Mouse (Mus musculus): Measurements from ENCODE around the gene Cfap43. TPM values are rescaled to one million over a fixed set of nuclear protein-coding genes. Genes with fewer than 3 reads are reported as not detected.

Cfap43 gene
- polyA plus RNA-seq (2016; fragmentation: Nextera tagmentation; extraction: Ambion mirVana): 0.05 and 0.06 TPM in 2 replicates

DNA sequence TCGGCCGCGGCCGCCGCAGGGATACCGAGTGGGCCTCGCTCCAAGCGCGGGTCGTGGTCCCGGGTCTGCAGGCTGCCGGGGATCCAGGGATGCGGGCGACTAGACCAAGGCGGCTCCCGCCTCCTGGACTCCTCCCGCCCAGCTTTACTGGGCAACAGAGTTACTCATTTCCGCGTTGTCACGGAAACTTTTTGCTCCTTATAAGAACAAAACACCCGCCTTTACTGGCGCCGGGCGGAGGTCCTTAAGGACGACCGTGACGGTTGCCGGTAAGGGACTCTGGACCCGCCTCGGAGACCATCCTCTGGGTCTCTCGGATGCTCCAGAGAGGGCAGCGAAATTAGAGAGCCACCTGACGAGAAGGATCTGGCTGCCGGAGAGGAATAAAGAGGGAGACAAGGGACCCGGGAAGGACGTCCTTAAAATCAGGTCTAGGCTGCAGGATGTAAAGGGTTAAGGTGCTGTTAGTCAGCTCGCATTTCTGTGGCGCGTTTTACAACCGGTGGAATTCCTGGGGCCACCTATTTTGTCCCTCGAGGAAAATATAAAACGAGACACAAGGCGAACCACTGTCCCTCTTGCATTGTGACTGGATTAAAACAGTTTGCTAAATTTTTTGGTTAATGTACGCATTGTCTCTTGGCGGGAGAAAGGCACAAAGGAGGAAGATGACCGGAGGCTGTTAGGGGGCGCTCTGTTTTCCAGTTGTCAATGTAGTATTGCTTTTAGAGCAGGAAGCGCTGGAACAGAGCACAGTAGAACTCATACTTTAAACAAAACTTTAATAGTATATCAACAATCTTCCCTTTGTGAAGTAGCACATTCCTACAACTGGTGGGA lies at the start of gene Cfap43, which contains the start of gene Itprip:
TSS of gene Cfap43 (minus strand) at position 162 of the 840 bp plus-strand sequence.
TSS of gene Itprip (minus strand) at position 174 of the 840 bp plus-strand sequence.
- under 1% methylated on average over 48 of the region's 48 CpGs for WGBS
- Histone ChIP-seq H3K27me3 (ENCODE audit: poor library complexity, severe bottlenecking) (no peaks in the 10 kb centered on the region), H3K4me1 (peaks cover 42% of the 10 kb centered on the region), H3K9me3 (no peaks in the 10 kb centered on the region), H3K36me3 (replicated peaks) (no peaks in the 10 kb centered on the region; the same call in 1 of the 2 replicates), H3K27ac (peak within 1 kb of the TSS; percentile 98), H3K4me3 (peak within 1 kb of the TSS; percentile 90)
- DNase-seq (ENCODE audit: extremely low spot score, low spot score): peak; percentile 84

DNA sequence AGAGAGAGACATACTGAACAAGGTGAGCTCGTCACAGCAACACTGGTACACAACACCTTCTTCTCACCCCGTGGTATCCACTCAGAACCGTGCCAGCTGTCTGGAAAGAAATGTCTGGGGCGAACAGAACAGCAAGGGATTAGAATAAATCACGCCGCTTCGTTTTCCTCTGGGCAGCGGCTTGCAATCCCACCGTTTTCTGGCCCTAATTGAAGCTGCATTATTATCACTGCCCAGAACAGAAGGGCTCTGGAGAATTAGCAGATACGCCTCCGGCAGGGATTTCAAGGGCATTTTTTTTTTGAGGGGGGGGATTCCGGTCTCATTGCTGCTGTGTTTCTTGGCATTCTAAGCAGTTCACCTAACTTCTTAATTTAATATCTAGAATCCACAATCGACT lies 39.1 kb upstream of the Cfap43 start:
- H3K27me3 ChIP-seq (ENCODE audit: poor library complexity, severe bottlenecking): no peaks in the 10 kb centered on the region
- no peak overlapping the region for H3K27ac ChIP-seq
- no peaks in the 10 kb centered on the region for H3K36me3 ChIP-seq (replicated peaks)
- H3K4me3 ChIP-seq: no peak overlapping the region
- peaks cover 3% of the 10 kb centered on the region; the same call in 1 of the 2 replicates for H3K9me3 ChIP-seq
- H3K4me1 ChIP-seq: peaks cover 2% of the 10 kb centered on the region; the same call in 1 of the 2 replicates
- whole genome bisulfite sequencing: 73% methylated on average over 13 of the region's 13 CpGs
- DNase-seq (ENCODE audit: extremely low spot score, low spot score): no peak

DNA sequence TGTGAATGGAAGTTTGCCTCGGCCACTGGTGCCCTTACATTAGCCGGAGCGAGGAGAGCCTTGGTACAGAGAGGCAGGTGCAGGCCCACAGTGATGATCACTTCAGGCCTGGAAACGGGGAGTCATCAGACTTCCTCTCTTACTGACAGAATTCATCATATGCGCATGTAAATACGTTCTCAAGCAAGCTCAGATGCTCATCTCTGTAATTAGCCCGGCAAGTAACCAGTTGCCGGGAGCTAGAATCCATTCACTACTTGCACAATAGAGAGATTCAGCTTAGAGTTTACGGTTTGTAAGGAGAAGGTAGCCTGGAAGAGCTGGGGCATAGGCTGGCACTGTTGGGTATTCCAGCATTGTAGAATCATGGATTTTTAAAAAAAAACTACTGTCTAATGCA lies 34.1 kb upstream of the Cfap43 start:
- no peaks in the 10 kb centered on the region for H3K36me3 ChIP-seq (replicated peaks)
- no peak overlapping the region for H3K4me3 ChIP-seq
- H3K9me3 ChIP-seq: no peaks in the 10 kb centered on the region
- no peaks in the 10 kb centered on the region for H3K27me3 ChIP-seq (ENCODE audit: poor library complexity, severe bottlenecking)
- DNase-seq (ENCODE audit: extremely low spot score, low spot score): no peak
- WGBS: 74% methylated on average over 9 of the region's 9 CpGs
- H3K4me1 ChIP-seq: peaks cover 7% of the 10 kb centered on the region; the same call in 1 of the 2 replicates
- no peak overlapping the region for H3K27ac ChIP-seq

DNA sequence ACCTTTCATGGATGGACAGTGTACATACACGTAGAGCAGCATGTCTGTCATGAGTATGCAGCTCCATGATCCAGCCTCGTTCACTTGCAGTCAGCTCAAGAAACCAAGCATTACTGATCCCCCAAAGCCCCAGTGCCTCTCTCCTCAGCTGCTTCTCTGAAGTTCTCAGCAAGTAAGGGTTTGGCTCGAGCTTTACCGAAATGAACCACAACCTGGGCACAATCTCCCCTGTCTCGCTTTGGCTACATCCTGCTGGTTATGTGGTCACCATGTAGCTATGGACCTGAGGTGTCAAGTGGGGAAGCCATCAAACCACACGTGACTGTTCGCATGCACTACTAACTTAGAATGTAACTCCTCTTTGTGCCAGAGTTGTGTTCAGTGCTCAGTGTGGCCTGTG lies 31.9 kb upstream of the Cfap43 start:
- H3K27me3 ChIP-seq (ENCODE audit: poor library complexity, severe bottlenecking): no peaks in the 10 kb centered on the region
- 90% methylated on average over 7 of the region's 7 CpGs for WGBS
- no peak for DNase-seq (ENCODE audit: extremely low spot score, low spot score)

DNA sequence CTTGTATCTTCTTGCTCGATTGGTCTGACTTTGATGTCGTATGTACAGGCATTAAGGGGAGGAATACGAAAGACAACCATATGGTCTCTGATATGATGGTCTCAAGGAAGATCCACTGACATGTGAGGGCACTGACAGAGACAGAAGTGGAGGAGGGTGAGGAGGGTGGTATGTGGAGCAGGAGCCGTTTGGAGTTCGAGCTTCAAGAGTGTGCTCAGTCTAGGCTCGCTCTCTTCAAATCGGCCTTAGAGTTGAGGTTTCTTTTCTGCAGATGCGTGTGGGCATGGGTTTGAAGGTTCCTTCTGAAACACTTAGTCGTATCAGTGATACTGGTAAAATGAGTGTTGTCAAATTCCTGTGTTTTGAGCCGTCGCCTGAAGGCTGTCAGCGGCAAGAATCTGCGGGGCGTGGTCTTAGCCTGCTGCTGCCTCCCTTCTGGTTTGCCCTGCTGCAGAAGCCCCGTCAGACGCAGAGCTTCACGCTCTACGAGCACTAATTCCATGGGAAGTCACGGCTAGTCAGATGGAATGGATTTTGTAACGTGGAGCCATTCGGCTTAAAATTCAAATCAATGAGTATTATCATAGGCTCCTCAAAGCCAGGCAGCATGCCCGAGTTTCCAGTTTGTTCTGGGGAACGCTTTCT lies 27.9 kb upstream of the Cfap43 start:
- no peak overlapping the region; the same call in 1 of the 2 replicates for H3K4me3 ChIP-seq
- no peak overlapping the region for H3K27ac ChIP-seq
- H3K36me3 ChIP-seq (replicated peaks): no peaks in the 10 kb centered on the region
- H3K4me1 ChIP-seq: peaks cover 6% of the 10 kb centered on the region
- H3K9me3 ChIP-seq: no peaks in the 10 kb centered on the region
- no peak for DNase-seq (ENCODE audit: extremely low spot score, low spot score)
- WGBS: 56% methylated on average over 23 of the region's 23 CpGs
- no peaks in the 10 kb centered on the region for H3K27me3 ChIP-seq (ENCODE audit: poor library complexity, severe bottlenecking)

More for the DNA sequence above, 31.9 kb upstream of the Cfap43 start:
- Histone ChIP-seq H3K27ac (no peak overlapping the region), H3K4me1 (peaks cover 13% of the 10 kb centered on the region), H3K4me3 (no peak overlapping the region), H3K9me3 (no peaks in the 10 kb centered on the region), H3K36me3 (replicated peaks) (no peaks in the 10 kb centered on the region)

DNA sequence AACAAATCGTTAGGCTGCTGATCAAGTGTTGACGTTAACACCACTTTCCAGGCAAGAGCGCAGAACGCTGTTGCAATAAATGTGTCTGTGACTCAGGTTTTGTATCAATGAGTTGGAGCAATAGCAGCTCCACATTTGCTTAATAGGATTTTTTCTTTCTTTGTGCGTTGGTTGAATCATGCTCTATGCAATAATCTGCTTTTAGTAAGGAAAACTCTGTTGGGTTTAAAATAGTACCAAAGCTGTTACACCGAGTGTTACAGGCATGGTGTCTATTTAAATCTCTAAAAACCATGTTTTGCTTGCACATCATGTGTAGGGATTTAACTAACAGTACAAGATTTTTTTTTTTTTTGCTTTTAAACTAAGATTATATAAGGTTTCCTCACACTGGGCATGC lies 20.3 kb upstream of the Cfap43 start:
- no peaks in the 10 kb centered on the region for H3K9me3 ChIP-seq
- no peak overlapping the region for H3K27ac ChIP-seq
- no peak for DNase-seq (ENCODE audit: extremely low spot score, low spot score)
- 83% methylated on average over 6 of the region's 6 CpGs for WGBS
- H3K4me3 ChIP-seq: no peak overlapping the region
- peaks cover 34% of the 10 kb centered on the region for H3K27me3 ChIP-seq (ENCODE audit: poor library complexity, severe bottlenecking)
- no peaks in the 10 kb centered on the region for H3K36me3 ChIP-seq (replicated peaks)
- peaks cover 21% of the 10 kb centered on the region for H3K4me1 ChIP-seq

DNA sequence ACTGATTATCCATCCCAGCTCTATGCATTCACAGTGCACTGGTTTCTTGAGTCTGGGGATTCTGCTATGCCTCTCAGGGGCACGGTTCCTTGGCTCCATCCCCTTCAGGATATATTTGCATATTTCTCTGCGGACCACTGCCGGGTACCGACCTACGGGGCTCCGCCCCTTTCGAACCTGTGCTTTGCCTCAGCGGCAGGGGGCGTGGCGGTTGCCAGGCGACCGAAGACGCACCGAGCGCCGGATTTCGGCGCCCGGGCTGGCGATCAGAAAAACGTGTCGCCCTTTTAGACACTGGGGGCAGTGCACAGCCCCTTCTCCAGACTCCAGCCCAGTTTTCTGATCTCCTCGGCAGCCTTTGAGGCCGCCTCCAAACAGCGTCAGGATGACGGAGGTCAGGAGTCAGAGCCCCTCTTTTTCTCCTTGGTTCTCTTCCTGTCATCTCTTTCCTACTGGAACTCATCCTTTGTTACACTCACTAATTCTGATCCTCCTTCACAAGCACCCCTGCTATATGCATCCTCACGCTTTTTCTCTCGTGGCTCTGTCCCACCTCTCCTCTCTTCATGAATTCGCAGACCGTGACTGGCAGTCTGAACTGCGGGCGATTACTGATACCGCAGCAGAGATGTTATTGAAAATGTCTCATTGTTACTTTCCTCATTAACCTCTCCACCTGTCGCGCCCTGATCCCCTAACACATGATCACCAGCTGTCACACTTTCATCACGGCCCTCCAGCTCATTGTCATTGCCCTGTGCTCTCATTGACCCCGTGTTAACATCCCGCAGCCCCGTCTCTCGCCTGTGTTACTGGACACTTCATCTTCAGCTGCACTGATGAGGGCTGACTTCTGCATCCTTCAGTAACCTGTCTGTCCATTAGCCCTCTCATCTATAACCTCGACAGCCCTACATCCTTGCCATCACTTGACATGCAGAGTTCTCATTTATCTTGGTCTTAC lies 18.6 kb upstream of the Cfap43 start, which contains the start of gene Cfap58:
TSS of gene Cfap58 (plus strand) at position 233 of the 964 bp plus-strand sequence.
- WGBS: 7% methylated on average over 41 of the region's 41 CpGs

DNA sequence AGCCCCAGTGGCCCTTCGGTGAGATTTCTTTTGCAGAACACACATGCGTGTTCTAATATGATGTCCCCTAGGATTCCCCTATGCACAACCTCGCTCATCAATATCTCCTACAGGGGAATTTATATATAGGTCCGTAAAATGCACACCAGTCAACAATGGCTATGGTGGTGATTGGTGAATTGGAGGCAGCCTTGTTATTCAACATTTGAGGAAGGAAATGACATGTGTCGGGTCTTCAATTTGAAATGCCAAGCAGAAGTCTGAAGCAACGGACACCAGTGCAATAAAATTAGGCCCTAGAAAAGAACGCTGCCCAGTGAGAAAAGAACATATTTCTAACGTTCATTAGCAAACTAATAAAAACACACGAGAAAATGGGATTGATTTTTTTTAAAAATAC lies 17.9 kb upstream of the Cfap43 start:
- peaks cover 34% of the 10 kb centered on the region for H3K27me3 ChIP-seq (ENCODE audit: poor library complexity, severe bottlenecking)
- H3K36me3 ChIP-seq (replicated peaks): no peaks in the 10 kb centered on the region
- WGBS: 72% methylated on average over 9 of the region's 9 CpGs
- peak overlapping the region; percentile 48; the same call in 1 of the 2 replicates for H3K4me3 ChIP-seq
- no peak for DNase-seq (ENCODE audit: extremely low spot score, low spot score)
- H3K4me1 ChIP-seq: peaks cover 21% of the 10 kb centered on the region
- H3K27ac ChIP-seq: no peak overlapping the region
- no peaks in the 10 kb centered on the region for H3K9me3 ChIP-seq

More for the DNA sequence above, 18.6 kb upstream of the Cfap43 start, which contains the start of gene Cfap58:
- peak; percentile 85 for DNase-seq (ENCODE audit: extremely low spot score, low spot score)
- peaks cover 34% of the 10 kb centered on the region for H3K27me3 ChIP-seq (ENCODE audit: poor library complexity, severe bottlenecking)
- H3K9me3 ChIP-seq: no peaks in the 10 kb centered on the region
- H3K4me1 ChIP-seq: peaks cover 21% of the 10 kb centered on the region
- peak within 1 kb of the TSS; percentile 3; the same call in 1 of the 2 replicates for H3K27ac ChIP-seq
- H3K36me3 ChIP-seq (replicated peaks): no peaks in the 10 kb centered on the region
- peak within 1 kb of the TSS; percentile 48 for H3K4me3 ChIP-seq

DNA sequence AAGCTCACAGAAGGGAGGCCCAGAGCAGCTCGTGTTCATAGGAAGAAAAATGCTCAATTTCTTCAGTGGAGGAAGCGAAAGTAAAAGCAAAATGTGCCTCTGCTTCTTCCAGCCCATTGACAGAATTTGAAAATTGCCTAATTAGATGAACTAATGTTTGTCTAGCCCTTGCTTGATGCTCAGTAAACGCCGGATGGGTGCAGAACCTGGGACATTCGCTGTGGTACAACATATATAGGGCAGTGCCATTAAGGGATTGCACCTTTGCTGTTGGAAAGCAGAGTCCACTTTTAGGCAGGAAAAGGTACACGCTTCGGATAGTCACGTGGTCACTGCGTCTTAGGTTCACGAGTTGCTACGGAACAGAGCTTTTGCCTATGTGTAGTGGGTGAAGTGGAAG lies 17.4 kb upstream of the Cfap43 start:
- no peak for DNase-seq (ENCODE audit: extremely low spot score, low spot score)
- peaks cover 34% of the 10 kb centered on the region for H3K27me3 ChIP-seq (ENCODE audit: poor library complexity, severe bottlenecking)
- WGBS: 91% methylated on average over 11 of the region's 11 CpGs
- H3K4me1 ChIP-seq: peaks cover 21% of the 10 kb centered on the region
- no peaks in the 10 kb centered on the region for H3K36me3 ChIP-seq (replicated peaks)
- no peaks in the 10 kb centered on the region for H3K9me3 ChIP-seq
- no peak overlapping the region for H3K27ac ChIP-seq
- H3K4me3 ChIP-seq: no peak overlapping the region

DNA sequence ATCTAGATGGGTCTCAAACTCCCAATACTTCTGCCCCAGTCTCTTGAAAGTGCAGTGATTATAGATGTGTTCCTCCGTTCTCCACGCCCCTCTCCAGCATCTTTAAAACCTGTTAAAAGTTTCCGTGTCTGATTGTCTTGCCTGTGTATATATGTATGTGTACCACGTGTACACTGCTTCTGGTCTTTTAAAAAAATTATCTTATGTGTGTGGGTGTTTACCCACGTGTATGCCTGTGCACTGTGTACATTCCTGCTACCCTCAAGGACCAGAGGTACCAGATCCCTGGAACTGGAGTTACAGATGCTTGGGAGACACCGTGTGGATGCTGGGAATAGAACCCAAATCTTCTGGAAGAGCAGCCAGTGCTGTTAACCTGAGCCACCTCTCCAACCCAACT lies 16.4 kb upstream of the Cfap43 start:
- DNase-seq (ENCODE audit: extremely low spot score, low spot score): no peak
- 83% methylated on average over 6 of the region's 6 CpGs for WGBS
- peaks cover 21% of the 10 kb centered on the region for H3K4me1 ChIP-seq
- H3K27ac ChIP-seq: no peak overlapping the region
- H3K27me3 ChIP-seq (ENCODE audit: poor library complexity, severe bottlenecking): peaks cover 31% of the 10 kb centered on the region
- no peaks in the 10 kb centered on the region for H3K36me3 ChIP-seq (replicated peaks)
- no peaks in the 10 kb centered on the region for H3K9me3 ChIP-seq
- no peak overlapping the region for H3K4me3 ChIP-seq

DNA sequence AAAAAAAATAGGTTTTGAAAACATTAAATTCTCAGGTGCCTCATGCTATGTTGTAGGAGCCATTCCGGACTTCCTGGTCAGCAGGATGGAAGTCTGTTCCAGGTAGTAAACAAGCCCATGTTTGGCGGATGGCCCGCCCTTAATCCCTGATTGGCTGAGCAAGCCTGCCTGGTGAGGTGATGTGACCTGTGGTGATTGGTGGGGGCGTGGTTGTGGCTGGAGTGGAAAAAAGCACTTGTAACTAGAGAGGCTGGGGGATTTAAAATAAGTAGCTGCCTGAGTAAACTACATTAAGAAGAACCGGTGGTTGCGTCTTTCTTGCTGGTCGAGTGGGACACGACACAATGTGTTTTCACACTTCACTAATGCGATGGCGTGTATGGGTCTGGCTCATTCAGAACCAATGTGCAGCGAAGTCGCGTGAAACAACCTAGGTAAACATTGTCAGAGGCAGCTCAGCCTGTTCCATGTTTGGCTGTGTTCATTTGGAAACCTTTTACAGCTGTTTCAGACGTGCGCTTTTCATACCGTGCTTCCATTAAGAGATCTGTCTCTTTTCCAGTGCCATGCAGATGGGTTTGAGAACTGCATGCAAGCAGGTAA lies 15.7 kb upstream of the Cfap43 start:
- DNase-seq (ENCODE audit: extremely low spot score, low spot score): no peak
- Histone ChIP-seq H3K9me3 (no peaks in the 10 kb centered on the region), H3K4me3 (no peak overlapping the region)

DNA sequence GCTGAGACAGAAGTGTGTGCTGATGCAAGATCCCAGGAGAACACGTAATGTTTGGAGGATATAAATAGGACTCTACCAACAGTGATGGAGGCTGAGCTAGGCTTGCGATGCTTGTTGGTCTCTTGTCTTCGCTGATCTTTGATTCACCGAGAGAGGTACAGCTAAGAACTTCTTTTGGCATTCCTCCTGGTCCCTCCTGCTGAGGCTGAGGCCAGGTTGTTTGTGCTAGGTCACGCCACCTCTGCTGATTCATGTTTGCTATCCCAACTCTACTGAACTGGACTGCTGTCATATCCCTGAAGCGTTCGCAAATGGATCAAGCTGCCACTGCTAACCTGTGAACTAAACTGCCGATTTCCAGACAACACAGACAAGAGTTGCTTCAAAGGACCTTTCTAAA lies 15.1 kb upstream of the Cfap43 start:
- peaks cover 20% of the 10 kb centered on the region for H3K27me3 ChIP-seq (ENCODE audit: poor library complexity, severe bottlenecking)
- WGBS: 92% methylated on average over 8 of the region's 8 CpGs
- peaks cover 21% of the 10 kb centered on the region for H3K4me1 ChIP-seq

More for the DNA sequence above, 15.7 kb upstream of the Cfap43 start:
- H3K27ac ChIP-seq: no peak overlapping the region
- WGBS: 80% methylated on average over 16 of the region's 16 CpGs
- peaks cover 23% of the 10 kb centered on the region for H3K27me3 ChIP-seq (ENCODE audit: poor library complexity, severe bottlenecking)
- peaks cover 21% of the 10 kb centered on the region for H3K4me1 ChIP-seq
- no peaks in the 10 kb centered on the region for H3K36me3 ChIP-seq (replicated peaks)

More for the DNA sequence above, 15.1 kb upstream of the Cfap43 start:
- Histone ChIP-seq H3K27ac (no peak overlapping the region), H3K9me3 (no peaks in the 10 kb centered on the region), H3K4me3 (no peak overlapping the region), H3K36me3 (replicated peaks) (no peaks in the 10 kb centered on the region)
- DNase-seq (ENCODE audit: extremely low spot score, low spot score): no peak

All from forebrain, embryonic 10.5 days (tissue).